In genomic region chr19:46434591-46434990, GRCm38 (mm10) we compare ENCODE assay signal across 16 mouse cellular contexts. TPM values are rescaled to one million over a fixed set of nuclear protein-coding genes. Genes with fewer than 3 reads are reported as not detected.
DNase-seq lines count a peak whose midpoint lies in the region; ATAC-seq and TF ChIP-seq lines count a peak whose summit lies in the region.
"Had no signal": no experiment of that assay in that cellular context is flagged by ENCODE, and none has a peak within 500 bp of the region (broad histone marks: within the 10 kb centered on the region; RNA-seq: fewer than 3 reads in every experiment).

No protein-coding gene starts in this region.

- peak overlapping the region; percentile 24; the same call in 1 of the 2 replicates for H3K27ac ChIP-seq in hindbrain, embryonic 12.5 days
- no peak overlapping the region for H3K27ac ChIP-seq in hindbrain, embryonic 14.5 days
- H3K27ac ChIP-seq in embryonic facial prominence, embryonic 13.5 days = peak overlapping the region; percentile 81
- peak overlapping the region; percentile 66; the same call in 1 of the 2 replicates for H3K27ac ChIP-seq in hindbrain, postnatal 0 days
- no peak overlapping the region for H3K27ac ChIP-seq in neural tube, embryonic 15.5 days (replicated peaks)
- H3K27ac ChIP-seq: heart, adult 2 months; intestine, embryonic 15.5 days; kidney, postnatal 0 days; liver, embryonic 12.5 days had no signal

- TF ChIP-seq CTCF in hindbrain, postnatal 0 days (IDR thresholded peaks at IDR 0.05; ENCODE audit: low read depth) = no peak

- peaks cover 26% of the 10 kb centered on the region for H3K4me1 ChIP-seq in hindbrain, embryonic 12.5 days
- H3K4me1 ChIP-seq in hindbrain, embryonic 14.5 days (replicated peaks; ENCODE audit: control insufficient read depth, insufficient read depth, low read length) = 0 out of 2 replicates have a peak, but pooled peaks cover 14% of the 10 kb centered on the region
- peaks cover 39% of the 10 kb centered on the region for H3K4me1 ChIP-seq in embryonic facial prominence, embryonic 13.5 days
- H3K4me1 ChIP-seq in hindbrain, postnatal 0 days (ENCODE audit: insufficient read depth, low read length) = peaks cover 5% of the 10 kb centered on the region; the same call in 1 of the 2 replicates
- peaks cover 20% of the 10 kb centered on the region for H3K4me1 ChIP-seq in neural tube, embryonic 15.5 days
- H3K4me1 ChIP-seq: intestine, embryonic 15.5 days had no signal

- intact Hi-C loops in left cerebral cortex, postnatal 10 days (cut with DNase I) = no loop called here

- no peak for DNase-seq in hindbrain, embryonic 14.5 days (ENCODE audit: low spot score)
- DNase-seq in hindbrain, postnatal 0 days (ENCODE audit: low spot score) = peak; percentile 60
- DNase-seq in right cerebral cortex, postnatal 10 days (ENCODE audit: low spot score in 2 of 2) = no peak
- no peak for DNase-seq in left cerebral cortex, postnatal 10 days (ENCODE audit: extremely low spot score in 1 of 2, low spot score in 2 of 2)
- DNase-seq: adrenal gland, postnatal 14 days; cerebellum, adult 9-10 months; gastrocnemius, postnatal 10 days; heart, adult 2 months; spleen, adult 18-20 months; thymus, postnatal 25 days had no signal

- no peaks in the 10 kb centered on the region for H3K27me3 ChIP-seq in hindbrain, embryonic 12.5 days
- H3K27me3 ChIP-seq in hindbrain, embryonic 14.5 days (ENCODE audit: control insufficient read depth, insufficient read depth, low read length) = no peaks in the 10 kb centered on the region
- H3K27me3 ChIP-seq in embryonic facial prominence, embryonic 13.5 days = no peaks in the 10 kb centered on the region
- no peaks in the 10 kb centered on the region for H3K27me3 ChIP-seq in hindbrain, postnatal 0 days (ENCODE audit: insufficient read depth, low read length)
- no peaks in the 10 kb centered on the region for H3K27me3 ChIP-seq in neural tube, embryonic 15.5 days (replicated peaks)
- H3K27me3 ChIP-seq: intestine, embryonic 15.5 days; liver, embryonic 12.5 days had no signal

- 70% methylated on average over 9 of the region's 9 CpGs for WGBS in hindbrain, embryonic 12.5 days
- 67% methylated on average over 9 of the region's 9 CpGs for WGBS in hindbrain, embryonic 14.5 days
- 39% methylated on average over 9 of the region's 9 CpGs for WGBS in embryonic facial prominence, embryonic 13.5 days
- WGBS in hindbrain, postnatal 0 days = 47% methylated on average over 9 of the region's 9 CpGs
- WGBS in neural tube, embryonic 15.5 days = 76% methylated on average over 9 of the region's 9 CpGs

- no peaks in the 10 kb centered on the region for H3K36me3 ChIP-seq in hindbrain, embryonic 12.5 days
- no peaks in the 10 kb centered on the region for H3K36me3 ChIP-seq in hindbrain, embryonic 14.5 days (replicated peaks; ENCODE audit: control insufficient read depth, insufficient read depth)
- H3K36me3 ChIP-seq in embryonic facial prominence, embryonic 13.5 days = 0 out of 2 replicates have a peak, but pooled peaks cover under 1% of the 10 kb centered on the region
- H3K36me3 ChIP-seq in hindbrain, postnatal 0 days (ENCODE audit: insufficient read depth, low read length) = no peaks in the 10 kb centered on the region
- H3K36me3 ChIP-seq in neural tube, embryonic 15.5 days = no peaks in the 10 kb centered on the region
- H3K36me3 ChIP-seq: intestine, embryonic 15.5 days; liver, embryonic 12.5 days had no signal

- H3K9me3 ChIP-seq in hindbrain, embryonic 12.5 days (replicated peaks) = no peaks in the 10 kb centered on the region
- no peaks in the 10 kb centered on the region for H3K9me3 ChIP-seq in hindbrain, embryonic 14.5 days (ENCODE audit: control insufficient read depth, low read length)
- H3K9me3 ChIP-seq in embryonic facial prominence, embryonic 13.5 days = no peaks in the 10 kb centered on the region
- no peaks in the 10 kb centered on the region for H3K9me3 ChIP-seq in hindbrain, postnatal 0 days (ENCODE audit: low read length)
- H3K9me3 ChIP-seq in neural tube, embryonic 15.5 days (replicated peaks) = no peaks in the 10 kb centered on the region
- H3K9me3 ChIP-seq: intestine, embryonic 15.5 days; liver, embryonic 12.5 days had no signal

- no peak overlapping the region for H3K4me2 ChIP-seq in hindbrain, embryonic 12.5 days (replicated peaks)
- H3K4me2 ChIP-seq in hindbrain, embryonic 14.5 days (replicated peaks) = no peak overlapping the region
- peak overlapping the region; percentile 36; the same call in 1 of the 2 replicates for H3K4me2 ChIP-seq in embryonic facial prominence, embryonic 13.5 days
- H3K4me2 ChIP-seq in hindbrain, postnatal 0 days (ENCODE audit: low read depth, low read length) = no peak overlapping the region
- H3K4me2 ChIP-seq in neural tube, embryonic 15.5 days = no peak overlapping the region
- H3K4me2 ChIP-seq: intestine, embryonic 15.5 days; liver, embryonic 12.5 days had no signal

- no peak for ATAC-seq in hindbrain, embryonic 12.5 days (ENCODE audit: low FRiP score)
- ATAC-seq in hindbrain, embryonic 14.5 days (ENCODE audit: low FRiP score) = no peak
- no peak for ATAC-seq in embryonic facial prominence, embryonic 13.5 days (ENCODE audit: insufficient number of reproducible peaks, insufficient read depth, low FRiP score, low TSS enrichment, low read depth)
- ATAC-seq in hindbrain, postnatal 0 days = no peak
- ATAC-seq in neural tube, embryonic 15.5 days (ENCODE audit: low FRiP score) = no peak
- ATAC-seq: intestine, embryonic 15.5 days; liver, embryonic 12.5 days had no signal

- H3K9ac ChIP-seq in hindbrain, embryonic 12.5 days = no peak overlapping the region
- H3K9ac ChIP-seq in hindbrain, embryonic 14.5 days = no peak overlapping the region; the same call in 1 of the 2 replicates
- peak overlapping the region; percentile 40; the same call in 1 of the 2 replicates for H3K9ac ChIP-seq in embryonic facial prominence, embryonic 13.5 days
- H3K9ac ChIP-seq in hindbrain, postnatal 0 days (replicated peaks; ENCODE audit: low read length) = 0 out of 2 replicates have a peak overlapping the region, but pooled peaks have one; percentile 28
- 0 out of 2 replicates have a peak overlapping the region, but pooled peaks have one; percentile 10 for H3K9ac ChIP-seq in neural tube, embryonic 15.5 days (replicated peaks)
- H3K9ac ChIP-seq: intestine, embryonic 15.5 days; liver, embryonic 12.5 days had no signal

- no peak overlapping the region for H3K4me3 ChIP-seq in hindbrain, embryonic 12.5 days
- H3K4me3 ChIP-seq in hindbrain, embryonic 14.5 days (replicated peaks; ENCODE audit: low read length) = no peak overlapping the region
- H3K4me3 ChIP-seq in embryonic facial prominence, embryonic 13.5 days = no peak overlapping the region
- H3K4me3 ChIP-seq in hindbrain, postnatal 0 days (ENCODE audit: low read length) = no peak overlapping the region
- H3K4me3 ChIP-seq in neural tube, embryonic 15.5 days (replicated peaks) = no peak overlapping the region
- H3K4me3 ChIP-seq: heart, adult 2 months; intestine, embryonic 15.5 days; liver, embryonic 12.5 days had no signal

RNA-seq across cellular contexts. Expression of gene Sufu, which starts 37.9 kb away (rescaled TPM):
- polyA plus RNA-seq in hindbrain, embryonic 12.5 days (2016; fragmentation: Nextera tagmentation; extraction: Ambion mirVana) = 37.7 and 39.3 TPM in 2 replicates
- 23.0 and 24.1 TPM in 2 replicates for polyA plus RNA-seq in hindbrain, embryonic 14.5 days (2014; fragmentation: Nextera tagmentation; extraction: Ambion mirVana)
- polyA plus RNA-seq in embryonic facial prominence, embryonic 13.5 days (2015; fragmentation: Nextera tagmentation; extraction: Ambion mirVana) = 38.5 and 39.3 TPM in 2 replicates
- 21.4 and 21.9 TPM in 2 replicates for total RNA-seq in hindbrain, postnatal 0 days (2014; rRNA removed)
- 17.2 and 19.1 TPM in 2 replicates for polyA plus RNA-seq in hindbrain, postnatal 0 days (2015; fragmentation: Nextera tagmentation; extraction: Ambion mirVana)
- 18.3 and 21.4 TPM in 2 replicates for polyA plus RNA-seq in neural tube, embryonic 15.5 days (2015; fragmentation: Nextera tagmentation; extraction: Ambion mirVana)
- 10 to 100 TPM; 16.7 to 18.8 TPM for total RNA-seq in left cerebral cortex, postnatal 10 days (2021)

RNA-seq across cellular contexts. Expression of gene Actr1a, which starts 39.0 kb away (rescaled TPM):
- polyA plus RNA-seq in hindbrain, embryonic 12.5 days (2016; fragmentation: Nextera tagmentation; extraction: Ambion mirVana) = 240 and 246 TPM in 2 replicates
- 327 and 382 TPM in 2 replicates for polyA plus RNA-seq in hindbrain, embryonic 14.5 days (2014; fragmentation: Nextera tagmentation; extraction: Ambion mirVana)
- 139 and 160 TPM in 2 replicates for polyA plus RNA-seq in embryonic facial prominence, embryonic 13.5 days (2015; fragmentation: Nextera tagmentation; extraction: Ambion mirVana)
- 321 and 337 TPM in 2 replicates for total RNA-seq in hindbrain, postnatal 0 days (2014; rRNA removed)
- 278 and 295 TPM in 2 replicates for polyA plus RNA-seq in hindbrain, postnatal 0 days (2015; fragmentation: Nextera tagmentation; extraction: Ambion mirVana)
- 281 and 314 TPM in 2 replicates for polyA plus RNA-seq in neural tube, embryonic 15.5 days (2015; fragmentation: Nextera tagmentation; extraction: Ambion mirVana)
- total RNA-seq in left cerebral cortex, postnatal 10 days (2021) = 100 to 1,000 TPM; 257 to 271 TPM

Comparison
In these comparisons a context has a peak if more than half of its experiments do, and no peak if none do; other contexts are left out.
1. H3K27ac ChIP-seq: peak in hindbrain, embryonic 12.5 days (single experiment), embryonic facial prominence, embryonic 13.5 days (single experiment) and hindbrain, postnatal 0 days (single experiment); none in hindbrain, embryonic 14.5 days (single experiment) and neural tube, embryonic 15.5 days (single experiment).
2. H3K9ac ChIP-seq: peak in embryonic facial prominence, embryonic 13.5 days (single experiment), hindbrain, postnatal 0 days (single experiment) and neural tube, embryonic 15.5 days (single experiment); none in hindbrain, embryonic 12.5 days (single experiment) and hindbrain, embryonic 14.5 days (single experiment).